Mouse (Mus musculus): ENCODE data around the gene Nudt21. TPM values are rescaled to one million over a fixed set of nuclear protein-coding genes. Genes with fewer than 3 reads are reported as not detected.

Gene Nudt21
- polyA plus RNA-seq (2015; fragmentation: Nextera tagmentation; extraction: Ambion mirVana): 53.9 and 55.0 TPM in 2 replicates

- DNase-seq (ENCODE audit: low spot score) (peak; percentile 98), ATAC-seq (peak; percentile 99)
- TF ChIP-seq EP300 (IDR thresholded peaks at IDR 0.05) (no peak; the same call in 1 of the 2 replicates), CTCF (IDR thresholded peaks at IDR 0.05) (no peak)
- Histone ChIP-seq H3K27me3 (replicated peaks; ENCODE audit: insufficient read depth, low read length) (no peaks in the 10 kb centered on the region), H3K36me3 (ENCODE audit: insufficient read depth, low read length) (no peaks in the 10 kb centered on the region), H3K4me2 (replicated peaks; ENCODE audit: low read depth, low read length) (peak within 1 kb of the TSS; percentile 83), H3K27ac (ENCODE audit: low read length) (peak within 1 kb of the TSS; percentile 77), H3K4me1 (ENCODE audit: insufficient read depth, low read depth, low read length) (peaks cover 11% of the 10 kb centered on the region; the same call in 1 of the 2 replicates), H3K9me3 (ENCODE audit: low read length) (no peaks in the 10 kb centered on the region), H3K9ac (replicated peaks; ENCODE audit: low read depth) (peak within 1 kb of the TSS; percentile 63), H3K4me3 (ENCODE audit: low read depth, low read length) (peak within 1 kb of the TSS; percentile 81)
- under 1% methylated on average over 41 of the region's 41 CpGs for WGBS
Measured at GRCm38 (mm10) chr8:94036944-94037524, at the start of gene Nudt21, which contains the start of gene Ogfod1. TSS of gene Nudt21 (minus strand) at chr8:94037031. TSS of gene Ogfod1 (plus strand) at chr8:94037198.

GRCm38 (mm10) chr8:94076461-94077192 lies 39.8 kb upstream of the Nudt21 start:
- Histone ChIP-seq H3K4me1 (ENCODE audit: insufficient read depth, low read depth, low read length) (no peaks in the 10 kb centered on the region), H3K36me3 (ENCODE audit: insufficient read depth, low read length) (no peaks in the 10 kb centered on the region), H3K4me2 (replicated peaks; ENCODE audit: low read depth, low read length) (no peak overlapping the region), H3K27me3 (replicated peaks; ENCODE audit: insufficient read depth, low read length) (no peaks in the 10 kb centered on the region), H3K9me3 (ENCODE audit: low read length) (no peaks in the 10 kb centered on the region), H3K27ac (ENCODE audit: low read length) (no peak overlapping the region), H3K9ac (replicated peaks; ENCODE audit: low read depth) (no peak overlapping the region), H3K4me3 (ENCODE audit: low read depth, low read length) (no peak overlapping the region)
- DNase-seq (ENCODE audit: low spot score): no peak
- 78% methylated on average over 12 of the region's 12 CpGs for WGBS
- no peak for ATAC-seq
- no peak for TF ChIP-seq EP300 (IDR thresholded peaks at IDR 0.05)
- TF ChIP-seq CTCF (IDR thresholded peaks at IDR 0.05): no peak

- Histone ChIP-seq H3K27ac (ENCODE audit: low read length) (no peak overlapping the region), H3K9ac (replicated peaks; ENCODE audit: low read depth) (no peak overlapping the region), H3K4me3 (ENCODE audit: low read depth, low read length) (no peak overlapping the region), H3K9me3 (ENCODE audit: low read length) (no peaks in the 10 kb centered on the region), H3K4me2 (replicated peaks; ENCODE audit: low read depth, low read length) (no peak overlapping the region), H3K36me3 (ENCODE audit: insufficient read depth, low read length) (no peaks in the 10 kb centered on the region), H3K27me3 (replicated peaks; ENCODE audit: insufficient read depth, low read length) (no peaks in the 10 kb centered on the region), H3K4me1 (ENCODE audit: insufficient read depth, low read depth, low read length) (no peaks in the 10 kb centered on the region)
- 84% methylated on average over 7 of the region's 7 CpGs for WGBS
- ATAC-seq: no peak
- no peak for DNase-seq (ENCODE audit: low spot score)
- TF ChIP-seq CTCF (IDR thresholded peaks at IDR 0.05) (no peak), EP300 (IDR thresholded peaks at IDR 0.05) (no peak)
Measured at GRCm38 (mm10) chr8:94068793-94069192, 32.0 kb upstream of the Nudt21 start.

GRCm38 (mm10) chr8:94066121-94066863 lies 29.5 kb upstream of the Nudt21 start:
- no peak overlapping the region for H3K4me3 ChIP-seq (ENCODE audit: low read depth, low read length)
- 64% methylated on average over 11 of the region's 11 CpGs for WGBS
- H3K27ac ChIP-seq (ENCODE audit: low read length): no peak overlapping the region
- H3K9ac ChIP-seq (replicated peaks; ENCODE audit: low read depth): no peak overlapping the region
- DNase-seq (ENCODE audit: low spot score) (no peak), ATAC-seq (no peak)
- no peaks in the 10 kb centered on the region for H3K4me1 ChIP-seq (ENCODE audit: insufficient read depth, low read depth, low read length)
- no peak for TF ChIP-seq CTCF (IDR thresholded peaks at IDR 0.05)
- no peak for TF ChIP-seq EP300 (IDR thresholded peaks at IDR 0.05)
- H3K27me3 ChIP-seq (replicated peaks; ENCODE audit: insufficient read depth, low read length): no peaks in the 10 kb centered on the region
- no peak overlapping the region for H3K4me2 ChIP-seq (replicated peaks; ENCODE audit: low read depth, low read length)
- no peaks in the 10 kb centered on the region for H3K9me3 ChIP-seq (ENCODE audit: low read length)
- H3K36me3 ChIP-seq (ENCODE audit: insufficient read depth, low read length): no peaks in the 10 kb centered on the region

- WGBS: 62% methylated on average over 6 of the region's 6 CpGs
- no peak overlapping the region for H3K4me2 ChIP-seq (replicated peaks; ENCODE audit: low read depth, low read length)
- no peak overlapping the region for H3K27ac ChIP-seq (ENCODE audit: low read length)
- peak; percentile 83 for TF ChIP-seq CTCF (IDR thresholded peaks at IDR 0.05)
- TF ChIP-seq EP300 (IDR thresholded peaks at IDR 0.05): no peak
- no peaks in the 10 kb centered on the region for H3K27me3 ChIP-seq (replicated peaks; ENCODE audit: insufficient read depth, low read length)
- H3K4me1 ChIP-seq (ENCODE audit: insufficient read depth, low read depth, low read length): no peaks in the 10 kb centered on the region
- no peak overlapping the region for H3K4me3 ChIP-seq (ENCODE audit: low read depth, low read length)
- DNase-seq (ENCODE audit: low spot score) (peak; percentile 59), ATAC-seq (no peak)
- no peaks in the 10 kb centered on the region for H3K9me3 ChIP-seq (ENCODE audit: low read length)
- no peak overlapping the region for H3K9ac ChIP-seq (replicated peaks; ENCODE audit: low read depth)
- peaks cover 15% of the 10 kb centered on the region; the same call in 1 of the 2 replicates for H3K36me3 ChIP-seq (ENCODE audit: insufficient read depth, low read length)
Measured at GRCm38 (mm10) chr8:94057157-94057854, 20.5 kb upstream of the Nudt21 start.

Data from lung, postnatal 0 days (tissue).